Mouse (Mus musculus): ENCODE measurements around the gene Ear1. TPM values are rescaled to one million over a fixed set of nuclear protein-coding genes. Genes with fewer than 3 reads are reported as not detected.
"Not testable (repeated sequence)": the region's sequence is repeated elsewhere in the genome, so short reads cannot be mapped to it uniquely, and the experiment has no call there.

Ear1 gene
- polyA plus RNA-seq (2017; shearing (Covaris generic)), result not detected

- not testable (repeated sequence) for ATAC-seq
Measured at GRCm38 (mm10) chr14:43875417-43875816, at the start of gene Ear1. Gene Ear1 (minus strand): TSS chr14:43875517.

- not testable (repeated sequence) for ATAC-seq
Measured at GRCm38 (mm10) chr14:43924688-43925403, 49.5 kb upstream of the Ear1 start, which contains the start of gene Gm8113. Gene Gm8113 (plus strand): TSS chr14:43925390.

- ATAC-seq, result not testable (repeated sequence)
Measured at GRCm38 (mm10) chr14:43923459-43923858, 48.1 kb upstream of the Ear1 start, which contains the start of gene Ear10. Gene Ear10 (minus strand): TSS chr14:43923559.

- not testable (repeated sequence) for ATAC-seq
Measured at GRCm38 (mm10) chr14:43918214-43918613, 42.9 kb upstream of the Ear1 start.

- ATAC-seq, result not testable (repeated sequence)
Measured at GRCm38 (mm10) chr14:43898577-43898976, 23.3 kb upstream of the Ear1 start.

GRCm38 (mm10) chr14:43895357-43895756, 20.0 kb upstream of the Ear1 start:
- ATAC-seq, result not testable (repeated sequence)

GRCm38 (mm10) chr14:43891288-43891687, 16.0 kb upstream of the Ear1 start:
- ATAC-seq, result not testable (repeated sequence)

GRCm38 (mm10) chr14:43886235-43886634, 10.9 kb upstream of the Ear1 start:
- ATAC-seq, result not testable (repeated sequence)

- ATAC-seq, result not testable (repeated sequence)
Measured at GRCm38 (mm10) chr14:43879966-43880545, 4.7 kb upstream of the Ear1 start.

GRCm38 (mm10) chr14:43877789-43878188, 2.5 kb upstream of the Ear1 start:
- ATAC-seq, result not testable (repeated sequence)

GRCm38 (mm10) chr14:43874862-43875261, 455 bp downstream of the Ear1 start:
- ATAC-seq, result not testable (repeated sequence)

- ATAC-seq, result not testable (repeated sequence)
Measured at GRCm38 (mm10) chr14:43860522-43860921, 14.8 kb downstream of the Ear1 start.

GRCm38 (mm10) chr14:43859465-43859864, 15.9 kb downstream of the Ear1 start:
- not testable (repeated sequence) for ATAC-seq

GRCm38 (mm10) chr14:43843949-43844573, 31.3 kb downstream of the Ear1 start:
- ATAC-seq, result not testable (repeated sequence)

- ATAC-seq, result not testable (repeated sequence)
Measured at GRCm38 (mm10) chr14:43840976-43841375, 34.3 kb downstream of the Ear1 start.

- not testable (repeated sequence) for ATAC-seq
Measured at GRCm38 (mm10) chr14:43835366-43835765, 40.0 kb downstream of the Ear1 start.

GRCm38 (mm10) chr14:43830385-43830784, 44.9 kb downstream of the Ear1 start:
- ATAC-seq, result not testable (repeated sequence)

- ATAC-seq, result not testable (repeated sequence)
Measured at GRCm38 (mm10) chr14:43824176-43824575, 51.1 kb downstream of the Ear1 start.

- ATAC-seq, result not testable (repeated sequence)
Measured at GRCm38 (mm10) chr14:43821869-43822268, 53.4 kb downstream of the Ear1 start.

- not testable (repeated sequence) for ATAC-seq
Measured at GRCm38 (mm10) chr14:43812458-43812857, 62.9 kb downstream of the Ear1 start.

GRCm38 (mm10) chr14:43808142-43808541, 67.2 kb downstream of the Ear1 start:
- not testable (repeated sequence) for ATAC-seq

GRCm38 (mm10) chr14:43804435-43804834, 70.9 kb downstream of the Ear1 start:
- not testable (repeated sequence) for ATAC-seq

- not testable (repeated sequence) for ATAC-seq
Measured at GRCm38 (mm10) chr14:43796905-43797470, 78.3 kb downstream of the Ear1 start.
